8 mouse cellular contexts compared by ENCODE assay signal in genomic region chr1:119894936-119895335, GRCm38 (mm10). TPM values are rescaled to one million over a fixed set of nuclear protein-coding genes. Genes with fewer than 3 reads are reported as not detected.
DNase-seq lines count a peak whose midpoint lies in the region; ATAC-seq and TF ChIP-seq lines count a peak whose summit lies in the region.

No protein-coding gene starts in this region.

- no peak for TF ChIP-seq EP300 in CH12.LX (IDR thresholded peaks at IDR 0.05; ENCODE audit: low read length)

- no peaks in the 10 kb centered on the region for H3K36me3 ChIP-seq in CH12.LX (replicated peaks in 1 of 2; ENCODE audit: control insufficient read depth in 1 of 2, insufficient read depth in 1 of 2, low read length in 1 of 2)
- no peaks in the 10 kb centered on the region for H3K36me3 ChIP-seq in heart, embryonic 15.5 days
- H3K36me3 ChIP-seq in lung, embryonic 14.5 days (ENCODE audit: insufficient read depth), result no peaks in the 10 kb centered on the region

- TF ChIP-seq RAD21 in CH12.LX (IDR thresholded peaks at IDR 0.05; ENCODE audit: low read depth, low read length), result peak; percentile 90

- no peak overlapping the region for H3K4me3 ChIP-seq in CH12.LX (replicated peaks in 1 of 3; ENCODE audit: low read depth in 2 of 3, low read length in 2 of 3, poor library complexity in 1 of 3)
- no peak overlapping the region for H3K4me3 ChIP-seq in heart, embryonic 15.5 days
- H3K4me3 ChIP-seq in lung, embryonic 14.5 days (ENCODE audit: low read depth, low read length), result no peak overlapping the region

- no peaks in the 10 kb centered on the region for H3K79me2 ChIP-seq in CH12.LX (replicated peaks; ENCODE audit: control insufficient read depth, extremely low read depth, insufficient read depth, poor library complexity, severe bottlenecking)

- no peaks in the 10 kb centered on the region for H3K9me3 ChIP-seq in CH12.LX (replicated peaks; ENCODE audit: low read length)
- H3K9me3 ChIP-seq in heart, embryonic 15.5 days (replicated peaks), result no peaks in the 10 kb centered on the region
- H3K9me3 ChIP-seq in lung, embryonic 14.5 days (ENCODE audit: low read depth, low read length), result no peaks in the 10 kb centered on the region

- in situ Hi-C loops in CH12.LX (cut with MboI; ENCODE audit: low pct_ligation_motif_present, low pct_unique_long_range_greater_than_20kb, low sequenced_read_pairs), result loop anchor here (10.0 kb wide), 2 partner anchors 60 to 340 kb away; partner anchors contain the start of gene Ptpn4

- H3K9ac ChIP-seq in CH12.LX (ENCODE audit: insufficient read depth, low read depth), result no peak overlapping the region
- H3K9ac ChIP-seq in heart, embryonic 15.5 days, result no peak overlapping the region
- no peak overlapping the region for H3K9ac ChIP-seq in lung, embryonic 14.5 days

- TF ChIP-seq CTCF in CH12.LX (conservative IDR thresholded peaks at IDR 0.05 in 1 of 2, IDR thresholded peaks at IDR 0.05 in 1 of 2; ENCODE audit: low read depth in 2 of 2, low read length in 2 of 2), result peak; percentile 85 to 93
- TF ChIP-seq CTCF in lung, embryonic 14.5 days (IDR thresholded peaks at IDR 0.05; ENCODE audit: low read depth), result peak; percentile 94

- 40% methylated on average over 6 of the region's 6 CpGs for WGBS in heart, embryonic 15.5 days
- WGBS in lung, embryonic 14.5 days, result 26% methylated on average over 6 of the region's 6 CpGs

- H3K4me1 ChIP-seq in CH12.LX (ENCODE audit: control insufficient read depth in 1 of 2, insufficient read depth in 2 of 2), result peaks cover 0 to 21% of the 10 kb centered on the region in 2 experiments; a peak in 2 of 4 replicates
- H3K4me1 ChIP-seq in heart, embryonic 15.5 days (replicated peaks), result 0 out of 2 replicates have a peak, but pooled peaks cover 3% of the 10 kb centered on the region
- H3K4me1 ChIP-seq in lung, embryonic 14.5 days (ENCODE audit: insufficient read depth), result peaks cover 7% of the 10 kb centered on the region

- ATAC-seq in heart, embryonic 15.5 days (replicated peaks; ENCODE audit: insufficient number of reproducible peaks, insufficient read depth, low FRiP score, low read depth), result 0 out of 2 replicates have a peak, but pooled peaks have one; percentile 28
- peak; percentile 37; the same call in 1 of the 2 replicates for ATAC-seq in lung, embryonic 14.5 days (ENCODE audit: insufficient read depth)

- no peak overlapping the region for H3K27ac ChIP-seq in CH12.LX (ENCODE audit: insufficient read depth, low read depth)
- no peak overlapping the region for H3K27ac ChIP-seq in heart, embryonic 15.5 days
- H3K27ac ChIP-seq in lung, embryonic 14.5 days (ENCODE audit: low read depth), result no peak overlapping the region

- H3K27me3 ChIP-seq in CH12.LX (replicated peaks), result no peaks in the 10 kb centered on the region
- H3K27me3 ChIP-seq in heart, embryonic 15.5 days, result no peaks in the 10 kb centered on the region
- H3K27me3 ChIP-seq in lung, embryonic 14.5 days (ENCODE audit: insufficient read depth, low read length), result no peaks in the 10 kb centered on the region

- no peak for TF ChIP-seq POLR2A in CH12.LX (IDR thresholded peaks at IDR 0.05; ENCODE audit: low read depth, low read length)

- no peak overlapping the region for H3K4me2 ChIP-seq in CH12.LX (ENCODE audit: insufficient read depth, low read depth, poor library complexity, severe bottlenecking)
- no peak overlapping the region for H3K4me2 ChIP-seq in heart, embryonic 15.5 days
- no peak overlapping the region for H3K4me2 ChIP-seq in lung, embryonic 14.5 days

- DNase-seq in CH12.LX (ENCODE audit: extremely low read depth), result peak; percentile 57
- peak; percentile 41 for DNase-seq in adrenal gland, adult 8-10 months
- DNase-seq in embryo, embryonic 11.5 days (ENCODE audit: low read depth, low spot score), result peak; percentile 43
- DNase-seq in kidney, postnatal 14 days, result peak; percentile 63
- peak; percentile 80 for DNase-seq in lung, embryonic 14.5 days
- DNase-seq in ovary, postnatal 36 days (ENCODE audit: low spot score), result peak; percentile 74
- peak; percentile 58 to 59 for DNase-seq in thymus, postnatal 36 days

- dilution Hi-C loops in CH12.LX (cut with MboI; ENCODE audit: extremely low pct_ligation_motif_present, extremely low pct_unique_long_range_greater_than_20kb, low sequenced_read_pairs), result no loop called here

TF ChIP-seq in CH12.LX, 34 proteins besides CTCF, POLR2A, EP300 and RAD21:
- TF ChIP-seq MAZ (IDR thresholded peaks at IDR 0.05; ENCODE audit: low read depth, low read length) (no peak), ELF1 (IDR thresholded peaks at IDR 0.05; ENCODE audit: low read depth, low read length) (peak; percentile 11; the same call in 1 of the 2 replicates), IRF4 (IDR thresholded peaks at IDR 0.05; ENCODE audit: low read depth, low read length) (peak; percentile 56; the same call in 1 of the 2 replicates), UBTF (IDR thresholded peaks at IDR 0.05; ENCODE audit: low read depth, low read length) (no peak), HCFC1 (IDR thresholded peaks at IDR 0.05; ENCODE audit: low read depth, low read length) (no peak), SMC3 (IDR thresholded peaks at IDR 0.05; ENCODE audit: low read depth, low read length) (peak; percentile 96), USF2 (conservative IDR thresholded peaks at IDR 0.05; ENCODE audit: low read depth, low read length) (no peak), ZC3H11A (IDR thresholded peaks at IDR 0.05; ENCODE audit: low read depth, low read length) (peak; percentile 72), NELFE (IDR thresholded peaks at IDR 0.05; ENCODE audit: low read depth, low read length) (peak; percentile 44; the same call in 1 of the 2 replicates), TBP (conservative IDR thresholded peaks at IDR 0.05; ENCODE audit: low read depth, low read length) (no peak), JUND (conservative IDR thresholded peaks at IDR 0.05; ENCODE audit: low read depth, low read length) (no peak)

RNA-seq across cellular contexts. Expression of gene Tmem177, which starts 18.1 kb away (rescaled TPM):
- total RNA-seq in CH12.LX (2012; rRNA removed) (8.4 TPM in 2 replicates), CH12.LX (2014; rRNA removed) (6.8 and 7.2 TPM in 2 replicates)
- polyA plus RNA-seq in CH12.LX (2012; ENCODE audit: insufficient read length, low read depth), result 5.9 and 7.0 TPM in 2 replicates
- total RNA-seq in adrenal gland, adult 8-10 months (2022), result 10 to 100 TPM in 2 of 4 experiments, 1 to 10 TPM in 2; 7.9 to 11.4 (median 9.1) TPM
- polyA plus RNA-seq in heart, embryonic 15.5 days (2015; fragmentation: Nextera tagmentation; extraction: Ambion mirVana), result 6.4 and 6.8 TPM in 2 replicates
- 6.4 and 8.4 TPM in 2 replicates for polyA plus RNA-seq in lung, embryonic 14.5 days (2014; fragmentation: Nextera tagmentation; extraction: Ambion mirVana)

RNA-seq across cellular contexts. Expression of gene Ptpn4, which starts 57.5 kb away (rescaled TPM):
- total RNA-seq in CH12.LX (2012; rRNA removed), result 8.5 and 10.6 TPM in 2 replicates
- 14.1 and 15.0 TPM in 2 replicates for total RNA-seq in CH12.LX (2014; rRNA removed)
- polyA plus RNA-seq in CH12.LX (2012; ENCODE audit: insufficient read length, low read depth), result 7.8 and 8.5 TPM in 2 replicates
- total RNA-seq in adrenal gland, adult 8-10 months (2022), result 10 to 100 TPM; 21.8 to 35.5 (median 30.3) TPM
- 4.2 and 5.6 TPM in 2 replicates for polyA plus RNA-seq in heart, embryonic 15.5 days (2015; fragmentation: Nextera tagmentation; extraction: Ambion mirVana)
- 13.9 and 15.7 TPM in 2 replicates for polyA plus RNA-seq in lung, embryonic 14.5 days (2014; fragmentation: Nextera tagmentation; extraction: Ambion mirVana)
